Mouse (Mus musculus) CD4-positive, CD25-positive, alpha-beta regulatory T cell, adult 4 months (primary cell): ENCODE measurements around the gene Atat1. TPM values are rescaled to one million over a fixed set of nuclear protein-coding genes. Genes with fewer than 3 reads are reported as not detected.

Source experiments
- ATAC-seq: one replicate; pipeline ENCODE4 v1.8.0; 2017
- polyA plus RNA-seq, 2 experiments: library from polyadenylated mRNA; unstranded; fragments of 100-300 nt; shearing (Covaris generic); gene quantifications; one replicate each; pipeline ENCODE4 v1.2.1; 2017

The Atat1 gene
- polyA plus RNA-seq, 2 experiments from 2014 or later: 10.3 to 16.9 TPM

- no peak for ATAC-seq
Observed at GRCm38 (mm10) chr17:35917463-35918251, 7.8 kb upstream of the Atat1 start.

- no peak for ATAC-seq
Observed at GRCm38 (mm10) chr17:35917143-35917462, 7.2 kb upstream of the Atat1 start.

GRCm38 (mm10) chr17:35916297-35917142 lies 6.6 kb upstream of the Atat1 start, which contains the start of the genes Mrps18b and Ppp1r10:
Mrps18b (minus strand) TSS chr17:35916389.
Ppp1r10 (plus strand) TSS chr17:35916434.
- ATAC-seq: peak; percentile 85

GRCm38 (mm10) chr17:35915538-35916296 lies 5.8 kb upstream of the Atat1 start:
- ATAC-seq: no peak

- ATAC-seq: no peak
Observed at GRCm38 (mm10) chr17:35914975-35915374, 5.1 kb upstream of the Atat1 start.

GRCm38 (mm10) chr17:35909186-35909918 lies 523 bp downstream of the Atat1 start:
- ATAC-seq: peak; percentile 38

- no peak for ATAC-seq
Observed at GRCm38 (mm10) chr17:35907609-35908008, 2.3 kb downstream of the Atat1 start.

GRCm38 (mm10) chr17:35905587-35905986 lies 4.3 kb downstream of the Atat1 start:
- ATAC-seq: no peak

GRCm38 (mm10) chr17:35903992-35904355 lies 5.9 kb downstream of the Atat1 start:
- ATAC-seq: no peak

GRCm38 (mm10) chr17:35903343-35903991 lies 6.4 kb downstream of the Atat1 start:
- no peak for ATAC-seq

- no peak for ATAC-seq
Observed at GRCm38 (mm10) chr17:35900636-35901035, 9.2 kb downstream of the Atat1 start.

GRCm38 (mm10) chr17:35897644-35898573 lies 12.0 kb downstream of the Atat1 start:
- ATAC-seq: peak; percentile 24

GRCm38 (mm10) chr17:35896781-35897643 lies 12.9 kb downstream of the Atat1 start, which contains the start of gene 2310061I04Rik:
2310061I04Rik (minus strand) TSS chr17:35897431.
- peak; percentile 84 for ATAC-seq

- ATAC-seq: no peak
Observed at GRCm38 (mm10) chr17:35887725-35888124, 22.1 kb downstream of the Atat1 start.

GRCm38 (mm10) chr17:35883777-35884176 lies 26.1 kb downstream of the Atat1 start:
- no peak for ATAC-seq

GRCm38 (mm10) chr17:35882924-35883323 lies 27.0 kb downstream of the Atat1 start:
- no peak for ATAC-seq

- ATAC-seq: peak; percentile 95
Observed at GRCm38 (mm10) chr17:35879245-35880057, 30.4 kb downstream of the Atat1 start, which contains the start of gene Dhx16. Dhx16 (plus strand) TSS chr17:35879819.

- no peak for ATAC-seq
Observed at GRCm38 (mm10) chr17:35874721-35875120, 35.2 kb downstream of the Atat1 start.
